15 mouse cellular contexts compared by ENCODE assay signal in the genomic region with DNA sequence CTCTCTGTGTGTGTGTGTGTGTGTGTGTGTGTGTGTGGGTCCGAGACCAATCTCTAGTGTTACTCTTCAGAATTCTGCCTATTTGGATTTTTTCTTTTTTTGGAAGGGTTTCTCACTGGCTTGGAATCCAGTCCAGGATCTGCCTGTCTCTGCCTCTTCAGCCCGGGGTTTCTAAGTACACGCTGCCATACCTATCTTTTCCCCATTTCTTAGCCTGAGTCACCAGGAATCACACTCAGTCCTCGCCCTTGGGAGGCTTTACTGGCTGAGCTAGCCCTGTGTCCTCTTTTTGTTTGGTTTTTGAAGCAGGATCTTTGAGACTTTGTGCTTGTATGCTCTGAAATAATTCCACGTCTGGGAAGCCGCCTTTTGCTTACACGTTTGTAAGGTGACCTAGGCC. TPM values are rescaled to one million over a fixed set of nuclear protein-coding genes. Genes with fewer than 3 reads are reported as not detected.
DNase-seq lines count a peak whose midpoint lies in the region; ATAC-seq lines count a peak whose summit lies in the region.
"Had no signal": no experiment of that assay in that cellular context is flagged by ENCODE, and none has a peak within 500 bp of the region (broad histone marks: within the 10 kb centered on the region; RNA-seq: fewer than 3 reads in every experiment).

No protein-coding gene starts in this region.

- H3K9ac ChIP-seq in forebrain, embryonic 16.5 days (replicated peaks; ENCODE audit: low read depth, low read length): 0 out of 2 replicates have a peak overlapping the region, but pooled peaks have one; percentile 14
- no peak overlapping the region for H3K9ac ChIP-seq in neural tube, embryonic 15.5 days (replicated peaks)
- H3K9ac ChIP-seq: embryonic facial prominence, embryonic 13.5 days; limb, embryonic 15.5 days had no signal

- no peak for DNase-seq in frontal cortex, postnatal 14 days (ENCODE audit: low spot score in 2 of 2)
- DNase-seq in midbrain, embryonic 10.5 days (ENCODE audit: low spot score): no peak
- no peak for DNase-seq in cerebellum, postnatal 4 days (ENCODE audit: low spot score in 2 of 2)
- no peak for DNase-seq in kidney, postnatal 4 days
- no peak for DNase-seq in kidney, adult 8-10 months
- DNase-seq: cerebellum, postnatal 10 days; lung, adult 18-20 months; thymus, postnatal 4 days had no signal

- peak; percentile 50 for ATAC-seq in frontal cortex, adult (ENCODE audit: low TSS enrichment)
- no peak for ATAC-seq in forebrain, embryonic 16.5 days
- ATAC-seq in neural tube, embryonic 15.5 days (ENCODE audit: low FRiP score): no peak
- ATAC-seq: intestine, postnatal 0 days had no signal

- 0 out of 2 replicates have a peak, but pooled peaks cover 3% of the 10 kb centered on the region for H3K36me3 ChIP-seq in forebrain, embryonic 16.5 days (ENCODE audit: control insufficient read depth, insufficient read depth)
- H3K36me3 ChIP-seq in midbrain, embryonic 10.5 days: peaks cover 68% of the 10 kb centered on the region
- peaks cover 56% of the 10 kb centered on the region for H3K36me3 ChIP-seq in neural tube, embryonic 15.5 days
- H3K36me3 ChIP-seq: embryonic facial prominence, embryonic 13.5 days; limb, embryonic 15.5 days had no signal

- no peaks in the 10 kb centered on the region for H3K9me3 ChIP-seq in forebrain, embryonic 16.5 days (ENCODE audit: control insufficient read depth, low read length)
- H3K9me3 ChIP-seq in midbrain, embryonic 10.5 days (replicated peaks): no peaks in the 10 kb centered on the region
- H3K9me3 ChIP-seq in neural tube, embryonic 15.5 days (replicated peaks): no peaks in the 10 kb centered on the region
- H3K9me3 ChIP-seq: embryonic facial prominence, embryonic 13.5 days; limb, embryonic 15.5 days had no signal

- no peaks in the 10 kb centered on the region for H3K27me3 ChIP-seq in forebrain, embryonic 16.5 days (replicated peaks; ENCODE audit: control insufficient read depth, insufficient read depth, low read length)
- no peaks in the 10 kb centered on the region for H3K27me3 ChIP-seq in midbrain, embryonic 10.5 days (ENCODE audit: low read depth, poor library complexity, severe bottlenecking)
- H3K27me3 ChIP-seq in neural tube, embryonic 15.5 days (replicated peaks): no peaks in the 10 kb centered on the region
- H3K27me3 ChIP-seq: embryonic facial prominence, embryonic 13.5 days; limb, embryonic 15.5 days had no signal

- H3K4me3 ChIP-seq in forebrain, embryonic 16.5 days (replicated peaks; ENCODE audit: low read length): no peak overlapping the region
- no peak overlapping the region for H3K4me3 ChIP-seq in midbrain, embryonic 10.5 days
- no peak overlapping the region for H3K4me3 ChIP-seq in neural tube, embryonic 15.5 days (replicated peaks)
- H3K4me3 ChIP-seq: embryonic facial prominence, embryonic 13.5 days; limb, embryonic 15.5 days; myocyte had no signal

- H3K4me2 ChIP-seq in forebrain, embryonic 16.5 days (ENCODE audit: low read length): no peak overlapping the region
- no peak overlapping the region for H3K4me2 ChIP-seq in neural tube, embryonic 15.5 days
- H3K4me2 ChIP-seq: embryonic facial prominence, embryonic 13.5 days; limb, embryonic 15.5 days had no signal

- H3K4me1 ChIP-seq in forebrain, embryonic 16.5 days (replicated peaks; ENCODE audit: control insufficient read depth, insufficient read depth, low read length): peaks cover 22% of the 10 kb centered on the region
- peaks cover 33% of the 10 kb centered on the region for H3K4me1 ChIP-seq in midbrain, embryonic 10.5 days
- H3K4me1 ChIP-seq in neural tube, embryonic 15.5 days: peaks cover 25% of the 10 kb centered on the region

- 65% methylated on average over 7 of the region's 7 CpGs for WGBS in forebrain, embryonic 16.5 days
- 83% methylated on average over 7 of the region's 7 CpGs for WGBS in midbrain, embryonic 10.5 days
- WGBS in neural tube, embryonic 15.5 days: 65% methylated on average over 7 of the region's 7 CpGs

- peak overlapping the region; percentile 80 for H3K27ac ChIP-seq in forebrain, embryonic 16.5 days (ENCODE audit: low read length)
- peak overlapping the region; percentile 42 for H3K27ac ChIP-seq in midbrain, embryonic 10.5 days (replicated peaks)
- 0 out of 2 replicates have a peak overlapping the region, but pooled peaks have one; percentile 56 for H3K27ac ChIP-seq in neural tube, embryonic 15.5 days (replicated peaks)
- H3K27ac ChIP-seq: embryonic facial prominence, embryonic 13.5 days; limb, embryonic 15.5 days had no signal

RNA-seq across cellular contexts. Expression of gene Adcyap1r1, which starts 31.6 kb away (rescaled TPM):
- 33.8 and 37.9 TPM in 2 replicates for polyA plus RNA-seq in forebrain, embryonic 16.5 days (2015; fragmentation: Nextera tagmentation; extraction: Ambion mirVana)
- polyA plus RNA-seq in midbrain, embryonic 10.5 days (2016; fragmentation: Nextera tagmentation; extraction: Ambion mirVana): 31.4 and 34.3 TPM in 2 replicates
- 51.1 and 55.5 TPM in 2 replicates for polyA plus RNA-seq in neural tube, embryonic 15.5 days (2015; fragmentation: Nextera tagmentation; extraction: Ambion mirVana)
- polyA plus RNA-seq: myocyte had no signal
